Comparison of ENCODE assay signal across 14 mouse cellular contexts in the genomic region with DNA sequence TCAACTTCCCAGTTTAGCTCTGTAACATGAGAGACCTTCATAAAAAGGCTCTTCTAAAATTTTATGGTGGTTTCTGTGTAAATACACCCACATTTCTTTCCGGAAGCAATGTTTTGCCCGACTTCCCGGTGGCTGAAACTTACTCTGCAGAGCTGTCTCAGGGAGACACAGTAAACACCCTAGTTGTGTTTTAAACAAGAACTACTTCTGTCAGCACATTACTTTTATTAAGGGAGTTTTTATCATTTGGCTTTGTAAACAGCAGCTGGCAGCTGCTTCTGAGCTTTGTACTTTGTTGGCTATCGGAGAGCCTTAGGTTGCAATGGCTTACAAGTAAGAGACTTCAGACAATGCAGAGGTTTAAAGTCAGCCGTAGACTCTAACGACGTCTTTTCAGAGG. TPM values are rescaled to one million over a fixed set of nuclear protein-coding genes. Genes with fewer than 3 reads are reported as not detected.
DNase-seq lines count a peak whose midpoint lies in the region; ATAC-seq and TF ChIP-seq lines count a peak whose summit lies in the region.
"Had no signal": no experiment of that assay in that cellular context is flagged by ENCODE, and none has a peak within 500 bp of the region (broad histone marks: within the 10 kb centered on the region; RNA-seq: fewer than 3 reads in every experiment).

No protein-coding gene starts in this region.

- ATAC-seq in frontal cortex, adult (ENCODE audit: low TSS enrichment): 0 out of 2 replicates have a peak, but pooled peaks have one; percentile 31
- ATAC-seq in liver, postnatal 0 days: no peak
- peak; percentile 59 to 62 for ATAC-seq in hematopoietic stem cell, adult 5-6 weeks (replicated peaks in 1 of 2; ENCODE audit: insufficient read depth in 1 of 2, low FRiP score in 2 of 2, low TSS enrichment in 1 of 2, low read depth in 1 of 2, poor library complexity in 2 of 2, severe bottlenecking in 2 of 2)
- ATAC-seq: activated CD4-positive, CD25-positive, alpha-beta regulatory T cell, adult 4 months had no signal

- no peak for TF ChIP-seq CTCF in liver, postnatal 0 days (IDR thresholded peaks at IDR 0.05; ENCODE audit: low read depth)

- H3K4me3 ChIP-seq in liver, postnatal 0 days (ENCODE audit: low read depth, low read length): no peak overlapping the region
- H3K4me3 ChIP-seq: hindbrain, embryonic 13.5 days; myocyte had no signal

- H3K27me3 ChIP-seq in liver, postnatal 0 days (ENCODE audit: insufficient read depth, low read length): no peaks in the 10 kb centered on the region
- H3K27me3 ChIP-seq: hindbrain, embryonic 13.5 days had no signal

- 36% methylated on average over 7 of the region's 7 CpGs for WGBS in liver, postnatal 0 days (ENCODE audit: insufficient replicate concordance)

- H3K27ac ChIP-seq in liver, postnatal 0 days (ENCODE audit: low read depth): no peak overlapping the region
- H3K27ac ChIP-seq: hindbrain, embryonic 13.5 days had no signal

- no peaks in the 10 kb centered on the region for H3K36me3 ChIP-seq in liver, postnatal 0 days (replicated peaks; ENCODE audit: insufficient read depth, low read length)

- no peaks in the 10 kb centered on the region for H3K9me3 ChIP-seq in liver, postnatal 0 days (ENCODE audit: low read length)
- H3K9me3 ChIP-seq: hindbrain, embryonic 13.5 days had no signal

- TF ChIP-seq EP300 in liver, postnatal 0 days (IDR thresholded peaks at IDR 0.05; ENCODE audit: low read depth): no peak

- peak overlapping the region; percentile 29 for H3K4me2 ChIP-seq in liver, postnatal 0 days (ENCODE audit: low read depth, low read length)
- H3K4me2 ChIP-seq: hindbrain, embryonic 13.5 days had no signal

- H3K4me1 ChIP-seq in liver, postnatal 0 days (ENCODE audit: insufficient read depth): peaks cover 2% of the 10 kb centered on the region; the same call in 1 of the 2 replicates

- no peak for DNase-seq in frontal cortex, adult 2 months (ENCODE audit: extremely low spot score in 1 of 2, low spot score in 1 of 2)
- DNase-seq in liver, postnatal 0 days: no peak
- no peak for DNase-seq in liver
- DNase-seq in lung, postnatal 36 days: peak; percentile 47
- no peak for DNase-seq in adrenal gland, adult 2 months
- DNase-seq in left cerebral cortex, adult 9 months (ENCODE audit: low spot score in 2 of 2): no peak
- DNase-seq: retina, postnatal 1 day; thymus, postnatal 14 days had no signal

- H3K9ac ChIP-seq in liver, postnatal 0 days (replicated peaks): no peak overlapping the region
- H3K9ac ChIP-seq: hindbrain, embryonic 13.5 days had no signal

RNA-seq across cellular contexts. Expression of gene Srgap1, which starts 17.4 kb away (rescaled TPM):
- polyA plus RNA-seq in frontal cortex, adult 2 months (2012; rRNA removed): 8.8 TPM in 2 replicates
- 0.90 and 0.96 TPM in 2 replicates for polyA plus RNA-seq in liver, postnatal 0 days (2015; fragmentation: Nextera tagmentation; extraction: Ambion mirVana)
- 0.69 and 1.3 TPM in 2 replicates for total RNA-seq in hematopoietic stem cell, adult 5-6 weeks (2017)
- total RNA-seq in adrenal gland, adult 2 months (2021): 1 to 10 TPM; 1.2 to 2.4 TPM
- polyA plus RNA-seq in adrenal gland, adult 2 months (2012; rRNA removed): 0.75 and 0.88 TPM in 2 replicates
- total RNA-seq: MEL had no signal
